Mouse (Mus musculus) kidney, embryonic 15.5 days (tissue): Measurements from ENCODE around the gene Apoc2. TPM values are rescaled to one million over a fixed set of nuclear protein-coding genes. Genes with fewer than 3 reads are reported as not detected.

ENCODE experiments used
- ATAC-seq: fragments of 200-750 bp; cut with Nextera tagmentation; replicated peaks from 2 replicates; pipeline ENCODE4 v1.8.0; 2017; ENCODE audit warnings: moderate TSS enrichment; ENCODE audit not compliant: low FRiP score
- H3K27ac ChIP-seq: fragments of 300-500 bp; sonication (generic); 2 replicates; pipeline ENCODE4 v1.5.1; 2015; ENCODE audit warnings: mild to moderate bottlenecking, inconsistent platforms
- H3K27me3 ChIP-seq: fragments of 300-500 bp; sonication (generic); 2 replicates; pipeline ENCODE4 v1.6.1; 2015; ENCODE audit warnings: inconsistent platforms
- H3K36me3 ChIP-seq: fragments of 300-500 bp; sonication (generic); 2 replicates; pipeline ENCODE4 v1.6.1; 2015; ENCODE audit warnings: inconsistent platforms
- H3K4me1 ChIP-seq: fragments of 300-500 bp; sonication (generic); 2 replicates; pipeline ENCODE4 v1.6.1; 2015; ENCODE audit warnings: inconsistent platforms
- H3K4me2 ChIP-seq: fragments of 300-500 bp; sonication (generic); 2 replicates; pipeline ENCODE4 v1.6.1; 2015; ENCODE audit warnings: moderate library complexity, mild to moderate bottlenecking, inconsistent platforms
- H3K4me3 ChIP-seq: fragments of 300-500 bp; sonication (generic); replicated peaks from 2 replicates; pipeline ENCODE4 v1.5.1; 2015; ENCODE audit warnings: mild to moderate bottlenecking, inconsistent platforms
- H3K9ac ChIP-seq: fragments of 300-500 bp; sonication (generic); 2 replicates; pipeline ENCODE4 v1.6.1; 2015; ENCODE audit warnings: mild to moderate bottlenecking, inconsistent platforms
- H3K9me3 ChIP-seq: fragments of 300-500 bp; sonication (generic); replicated peaks from 2 replicates; pipeline ENCODE4 v1.6.1; 2016; ENCODE audit warnings: inconsistent platforms
- WGBS: fragments of 180-500 bp; shearing (Covaris S2); methylation state at CpG from one replicate; pipeline ENCODE4 v1.1.7; 2015; ENCODE audit warnings: mixed read lengths; 5-methylcytosine and 5-hydroxymethylcytosine counted together
- polyA plus RNA-seq: library from polyadenylated mRNA; unstranded; fragments of >200 nt; fragmentation: Nextera tagmentation; extraction: Ambion mirVana; gene quantifications from 2 replicates; pipeline ENCODE4 v1.2.1, GENCODE M21; 2015

Apoc2 gene
- polyA plus RNA-seq, 1 experiment from 2014 or later: 13.1 TPM

- Histone ChIP-seq H3K4me1 (peaks cover 56% of the 10 kb centered on the region), H3K9me3 (no peaks in the 10 kb centered on the region), H3K27me3 (no peaks in the 10 kb centered on the region), H3K4me2 (peak overlapping the region; percentile 72), H3K4me3 (peak overlapping the region; percentile 42), H3K9ac (peak overlapping the region; percentile 40), H3K36me3 (peaks cover 32% of the 10 kb centered on the region), H3K27ac (peak overlapping the region; percentile 60)
- 3% methylated on average over 28 of the region's 28 CpGs for WGBS
- no peak for ATAC-seq
Measured at GRCm38 (mm10) chr7:19697949-19698906, 20.5 kb upstream of the Apoc2 start.

GRCm38 (mm10) chr7:19696336-19696873 lies 18.7 kb upstream of the Apoc2 start:
- Histone ChIP-seq H3K36me3 (peaks cover 13% of the 10 kb centered on the region), H3K4me2 (no peak overlapping the region), H3K9me3 (no peaks in the 10 kb centered on the region), H3K27ac (no peak overlapping the region), H3K4me3 (no peak overlapping the region), H3K4me1 (peaks cover 69% of the 10 kb centered on the region), H3K9ac (no peak overlapping the region), H3K27me3 (no peaks in the 10 kb centered on the region)
- ATAC-seq: no peak
- WGBS: 97% methylated on average over 34 of the region's 34 CpGs

GRCm38 (mm10) chr7:19695881-19696280 lies 18.1 kb upstream of the Apoc2 start:
- Histone ChIP-seq H3K4me1 (peaks cover 66% of the 10 kb centered on the region), H3K4me2 (no peak overlapping the region), H3K27ac (no peak overlapping the region), H3K27me3 (no peaks in the 10 kb centered on the region), H3K9ac (no peak overlapping the region), H3K9me3 (no peaks in the 10 kb centered on the region), H3K4me3 (no peak overlapping the region), H3K36me3 (peaks cover 12% of the 10 kb centered on the region)
- 88% methylated on average over 6 of the region's 6 CpGs for WGBS
- ATAC-seq: no peak

GRCm38 (mm10) chr7:19695213-19695594 lies 17.5 kb upstream of the Apoc2 start:
- Histone ChIP-seq H3K27ac (peak overlapping the region; percentile 27; the same call in 1 of the 2 replicates), H3K9me3 (no peaks in the 10 kb centered on the region), H3K4me1 (peaks cover 59% of the 10 kb centered on the region), H3K36me3 (peaks cover 9% of the 10 kb centered on the region), H3K4me3 (no peak overlapping the region), H3K9ac (no peak overlapping the region), H3K4me2 (no peak overlapping the region), H3K27me3 (no peaks in the 10 kb centered on the region)
- WGBS: 32% methylated on average over 8 of the region's 8 CpGs
- no peak for ATAC-seq

GRCm38 (mm10) chr7:19694336-19695212 lies 16.8 kb upstream of the Apoc2 start:
- H3K4me2 ChIP-seq: no peak overlapping the region
- H3K27ac ChIP-seq: 0 out of 2 replicates have a peak overlapping the region, but pooled peaks have one; percentile 27
- peaks cover 9% of the 10 kb centered on the region for H3K36me3 ChIP-seq
- H3K4me1 ChIP-seq: peaks cover 54% of the 10 kb centered on the region
- no peak overlapping the region for H3K9ac ChIP-seq
- ATAC-seq: no peak
- 63% methylated on average over 10 of the region's 10 CpGs for WGBS
- no peaks in the 10 kb centered on the region for H3K9me3 ChIP-seq
- no peak overlapping the region for H3K4me3 ChIP-seq
- H3K27me3 ChIP-seq: no peaks in the 10 kb centered on the region

GRCm38 (mm10) chr7:19693421-19693820 lies 15.7 kb upstream of the Apoc2 start:
- Histone ChIP-seq H3K9ac (no peak overlapping the region), H3K9me3 (no peaks in the 10 kb centered on the region), H3K27me3 (no peaks in the 10 kb centered on the region), H3K36me3 (peaks cover 9% of the 10 kb centered on the region), H3K4me1 (peaks cover 42% of the 10 kb centered on the region), H3K4me2 (no peak overlapping the region), H3K4me3 (no peak overlapping the region), H3K27ac (0 out of 2 replicates have a peak overlapping the region, but pooled peaks have one; percentile 6)
- WGBS: 27% methylated on average over 10 of the region's 10 CpGs
- ATAC-seq: no peak

GRCm38 (mm10) chr7:19691873-19692865 lies 14.4 kb upstream of the Apoc2 start, which contains the start of gene Apoc1:
Gene Apoc1, minus strand, starts transcription at chr7:19692660.
- Histone ChIP-seq H3K4me2 (peak within 1 kb of the TSS; percentile 34), H3K9me3 (no peaks in the 10 kb centered on the region), H3K4me1 (peaks cover 33% of the 10 kb centered on the region), H3K27ac (0 out of 2 replicates have a peak within 1 kb of the TSS, but pooled peaks have one; percentile 18), H3K9ac (no peak within 1 kb of the TSS), H3K27me3 (no peaks in the 10 kb centered on the region), H3K36me3 (peaks cover 9% of the 10 kb centered on the region), H3K4me3 (peak within 1 kb of the TSS; percentile 6; the same call in 1 of the 2 replicates)
- no peak for ATAC-seq
- WGBS: 44% methylated on average over 28 of the region's 28 CpGs

- H3K27me3 ChIP-seq: no peaks in the 10 kb centered on the region
- no peak overlapping the region for H3K9ac ChIP-seq
- ATAC-seq: no peak
- peaks cover 33% of the 10 kb centered on the region for H3K4me1 ChIP-seq
- peak overlapping the region; percentile 6; the same call in 1 of the 2 replicates for H3K4me3 ChIP-seq
- WGBS: 70% methylated on average over 6 of the region's 6 CpGs
- 0 out of 2 replicates have a peak overlapping the region, but pooled peaks have one; percentile 18 for H3K27ac ChIP-seq
- peak overlapping the region; percentile 34 for H3K4me2 ChIP-seq
- H3K9me3 ChIP-seq: no peaks in the 10 kb centered on the region
- peaks cover 3% of the 10 kb centered on the region for H3K36me3 ChIP-seq
Measured at GRCm38 (mm10) chr7:19691434-19691833, 13.7 kb upstream of the Apoc2 start.

- WGBS: 84% methylated on average over 4 of the region's 4 CpGs
- no peak overlapping the region for H3K27ac ChIP-seq
- peaks cover 35% of the 10 kb centered on the region for H3K4me1 ChIP-seq
- no peak for ATAC-seq
- no peaks in the 10 kb centered on the region for H3K27me3 ChIP-seq
- no peaks in the 10 kb centered on the region for H3K9me3 ChIP-seq
- no peak overlapping the region for H3K4me2 ChIP-seq
- no peak overlapping the region for H3K4me3 ChIP-seq
- no peak overlapping the region for H3K9ac ChIP-seq
- H3K36me3 ChIP-seq: no peaks in the 10 kb centered on the region
Measured at GRCm38 (mm10) chr7:19690845-19691244, 13.1 kb upstream of the Apoc2 start.

GRCm38 (mm10) chr7:19688611-19689010 lies 10.9 kb upstream of the Apoc2 start:
- H3K27ac ChIP-seq: no peak overlapping the region
- H3K27me3 ChIP-seq: no peaks in the 10 kb centered on the region
- H3K4me1 ChIP-seq: peaks cover 30% of the 10 kb centered on the region
- no peaks in the 10 kb centered on the region for H3K9me3 ChIP-seq
- no peak overlapping the region for H3K9ac ChIP-seq
- H3K4me2 ChIP-seq: no peak overlapping the region
- no peak overlapping the region for H3K4me3 ChIP-seq
- no peaks in the 10 kb centered on the region for H3K36me3 ChIP-seq
- ATAC-seq: no peak
- 79% methylated on average over 2 of the region's 2 CpGs for WGBS

GRCm38 (mm10) chr7:19688101-19688500 lies 10.4 kb upstream of the Apoc2 start:
- Histone ChIP-seq H3K4me2 (no peak overlapping the region), H3K9me3 (no peaks in the 10 kb centered on the region), H3K9ac (no peak overlapping the region), H3K27ac (no peak overlapping the region), H3K4me1 (peaks cover 27% of the 10 kb centered on the region), H3K27me3 (no peaks in the 10 kb centered on the region), H3K36me3 (no peaks in the 10 kb centered on the region), H3K4me3 (no peak overlapping the region)
- WGBS: 94% methylated on average over 10 of the region's 10 CpGs
- ATAC-seq: no peak
